Mouse (Mus musculus) adipose tissue, adult 10 weeks (tissue): Measurements from ENCODE around the gene Rex1bd. TPM values are rescaled to one million over a fixed set of nuclear protein-coding genes. Genes with fewer than 3 reads are reported as not detected.

Experiments
- polyA plus RNA-seq: library from polyadenylated mRNA; stranded (reverse); fragments of 350-450 nt; fragmentation: Illumina TruSeq; extraction: RNeasy Lipid Tissue Mini Kit (QIAGEN cat#74804); gene quantifications from one replicate; pipeline ENCODE4 v1.2.3, GENCODE M21; 2014; ENCODE audit warnings: low read depth, low replicate concordance

Rex1bd gene
- 92.5 TPM for polyA plus RNA-seq

DNA sequence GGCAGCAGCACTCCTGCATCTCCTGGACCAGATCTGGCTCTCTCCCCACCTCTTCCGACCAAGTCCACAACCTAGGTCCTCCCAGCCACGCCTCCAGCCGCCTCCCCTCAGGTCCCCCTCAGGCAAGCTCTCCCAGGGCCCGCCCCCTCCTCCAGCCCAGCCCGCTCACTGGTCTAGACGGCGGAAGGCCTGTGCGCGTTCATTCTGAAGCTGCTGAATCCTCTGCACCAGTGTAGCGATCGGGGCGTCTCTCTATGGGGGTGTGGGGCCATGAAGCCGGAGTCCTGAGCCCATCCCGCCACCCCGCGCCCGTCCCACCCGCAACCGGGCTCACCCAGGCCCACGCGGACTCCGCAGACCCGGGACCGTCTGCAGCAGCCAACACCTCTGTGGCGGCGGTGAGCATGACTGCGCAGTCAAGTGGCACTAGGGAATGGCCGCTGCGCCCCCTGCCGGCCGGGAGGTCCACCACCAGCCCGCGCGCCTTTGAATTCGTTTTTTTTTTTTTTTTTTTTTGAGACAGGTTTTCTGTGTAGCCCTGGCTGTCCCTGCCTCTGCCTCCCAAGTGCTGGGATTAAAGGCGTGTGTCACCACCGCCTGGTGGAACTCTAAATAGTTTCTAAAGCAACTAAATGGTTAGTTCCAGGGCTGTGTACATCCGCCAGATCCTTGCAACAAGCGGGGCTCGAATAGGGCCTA, at the start of gene Rex1bd:
Gene Rex1bd, minus strand, starts transcription at position 425 of the 699 bp plus-strand sequence.

GRCm38 (mm10) chr8:70539077-70539813, 32.7 kb upstream of the Rex1bd start, which contains the start of gene Ell:
TSS of gene Ell (plus strand) at chr8:70539457.

GRCm38 (mm10) chr8:70527512-70528181, 21.1 kb upstream of the Rex1bd start, which contains the start of the genes Fkbp8 and Kxd1:
TSS of gene Fkbp8 (plus strand) at chr8:70527724.
TSS of gene Kxd1 (minus strand) at chr8:70527956.

GRCm38 (mm10) chr8:70510228-70510915, 3.8 kb upstream of the Rex1bd start, which contains the start of gene Uba52:
TSS of gene Uba52 (minus strand) at chr8:70510801.

DNA sequence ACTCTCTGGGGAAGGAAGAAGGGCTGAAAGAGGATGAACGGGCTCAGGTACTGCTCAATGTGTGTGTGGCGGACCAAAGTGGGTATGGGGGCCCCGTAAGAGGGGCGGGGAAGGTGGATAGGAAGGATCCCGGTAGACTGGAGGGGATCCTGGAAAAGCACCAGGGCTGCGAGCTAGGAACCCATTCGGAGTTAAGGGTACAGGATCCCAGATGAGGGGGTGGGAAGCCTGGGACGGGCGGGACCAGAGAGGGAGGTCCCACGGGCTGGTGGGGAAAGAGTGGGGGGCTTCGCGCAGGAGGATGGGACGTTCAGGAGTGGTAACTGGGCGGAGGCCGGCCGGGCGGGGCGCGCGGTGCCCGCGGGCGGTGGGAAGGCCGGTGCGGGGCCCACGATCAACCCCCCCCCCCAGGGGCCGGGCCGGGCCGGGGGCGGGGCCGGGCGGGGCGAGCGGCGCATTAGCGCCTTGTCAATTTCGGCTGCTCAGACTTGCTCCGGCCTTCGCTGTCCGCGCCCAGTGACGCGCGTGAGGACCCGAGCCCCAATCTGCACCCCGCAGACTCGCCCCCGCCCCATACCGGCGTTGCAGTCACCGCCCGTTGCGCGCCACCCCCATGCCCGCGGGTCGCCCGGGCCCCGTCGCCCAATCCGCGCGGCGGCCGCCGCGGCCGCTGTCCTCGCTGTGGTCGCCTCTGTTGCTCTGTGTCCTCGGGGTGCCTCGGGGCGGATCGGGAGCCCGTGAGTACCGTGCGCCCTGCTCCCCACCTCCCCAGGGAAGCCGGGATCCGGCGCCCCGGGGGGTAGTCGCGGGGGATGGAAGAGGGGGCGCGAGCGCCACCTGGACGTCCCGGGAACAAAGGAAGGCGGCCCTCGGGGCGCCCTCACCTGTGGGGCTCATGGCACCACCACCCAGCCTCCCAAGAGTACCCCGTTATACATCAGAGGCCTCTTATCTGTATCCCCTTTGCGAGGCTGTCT, 13.6 kb downstream of the Rex1bd start, which contains the start of gene Crlf1:
Gene Crlf1, plus strand, starts transcription at position 495 of the 977 bp plus-strand sequence.

DNA sequence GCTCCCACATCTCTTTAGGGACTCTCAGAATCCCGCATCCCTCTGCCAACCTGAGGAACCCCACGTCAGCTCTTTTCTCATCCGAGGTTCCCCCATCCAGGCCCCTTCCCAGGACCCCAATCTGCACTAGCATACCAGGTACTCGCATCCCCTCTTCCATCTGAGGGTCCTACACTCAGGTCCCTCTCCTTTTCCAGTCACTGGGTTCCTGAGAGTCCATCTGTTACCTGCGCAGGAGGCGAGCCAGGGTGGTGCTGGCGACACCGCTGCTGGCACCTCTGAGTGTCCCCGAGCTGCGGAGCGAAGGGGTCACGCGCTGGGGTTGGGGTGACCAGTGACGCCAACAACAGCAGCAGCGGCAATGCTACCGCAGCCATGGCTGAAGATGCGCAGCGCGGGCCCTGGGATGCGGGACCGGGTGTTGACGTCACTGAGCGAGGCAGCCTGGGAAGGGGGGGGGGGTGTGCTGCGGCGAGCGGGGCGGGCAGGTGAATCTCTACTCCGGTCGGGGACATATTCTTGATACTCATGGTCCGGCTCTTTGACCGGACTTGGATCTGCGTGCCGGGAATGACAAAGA, 19.5 kb downstream of the Rex1bd start, which contains the start of gene Tmem59l:
Gene Tmem59l, minus strand, starts transcription at position 418 of the 580 bp plus-strand sequence.

GRCm38 (mm10) chr8:70476333-70477268, 30.0 kb downstream of the Rex1bd start, which contains the start of gene Klhl26:
TSS of gene Klhl26 (minus strand) at chr8:70476968.

Other genes starting within 250 kb of the Rex1bd start
- 43.4 TPM for gene Homer3, start 223.9 kb downstream of the Rex1bd start, polyA plus RNA-seq
- 40.2 TPM for gene Ddx49, start 204.3 kb downstream of the Rex1bd start, polyA plus RNA-seq
- gene Cope, start 204.2 kb downstream of the Rex1bd start, polyA plus RNA-seq = 186 TPM
- 0.63 TPM for gene Cers1, start 191.0 kb downstream of the Rex1bd start, polyA plus RNA-seq
- gene Gdf1, start 176.9 kb downstream of the Rex1bd start, polyA plus RNA-seq = 0.31 TPM
- 31.4 TPM for gene Upf1, start 153.5 kb downstream of the Rex1bd start, polyA plus RNA-seq
- 6.3 TPM for gene Comp, start 133.2 kb downstream of the Rex1bd start, polyA plus RNA-seq
- gene Crtc1, start 67.2 kb downstream of the Rex1bd start, polyA plus RNA-seq = 15.7 TPM
- gene Klhl26, start 29.8 kb downstream of the Rex1bd start, polyA plus RNA-seq = 20.7 TPM
- 0.74 TPM for gene Tmem59l, start 19.4 kb downstream of the Rex1bd start, polyA plus RNA-seq
- gene Crlf1, start 13.6 kb downstream of the Rex1bd start, polyA plus RNA-seq = 2.1 TPM
- 1,821 TPM for gene Uba52, start 4.0 kb upstream of the Rex1bd start, polyA plus RNA-seq
- gene Fkbp8, start 21.0 kb upstream of the Rex1bd start, polyA plus RNA-seq = 255 TPM
- gene Kxd1, start 21.2 kb upstream of the Rex1bd start, polyA plus RNA-seq = 67.9 TPM
- 20.8 TPM for gene Ell, start 32.7 kb upstream of the Rex1bd start, polyA plus RNA-seq
- gene Isyna1, start 87.6 kb upstream of the Rex1bd start, polyA plus RNA-seq = 351 TPM
- gene Ssbp4, start 102.1 kb upstream of the Rex1bd start, polyA plus RNA-seq = 112 TPM
- 5.1 TPM for gene Lrrc25, start 109.4 kb upstream of the Rex1bd start, polyA plus RNA-seq
- 1.2 TPM for gene Gdf15, start 125.7 kb upstream of the Rex1bd start, polyA plus RNA-seq
- gene Pgpep1, start 153.6 kb upstream of the Rex1bd start, polyA plus RNA-seq = 54.4 TPM
- gene Lsm4, start 166.5 kb upstream of the Rex1bd start, polyA plus RNA-seq = 67.6 TPM
- gene Jund, start 192.2 kb upstream of the Rex1bd start, polyA plus RNA-seq = 72.1 TPM
- gene Iqcn, start 196.7 kb upstream of the Rex1bd start, polyA plus RNA-seq = 4.9 TPM
- gene Gm3336, start 211.8 kb upstream of the Rex1bd start, polyA plus RNA-seq = not detected
- 5.3 TPM for gene Pde4c, start 217.0 kb upstream of the Rex1bd start, polyA plus RNA-seq
- 27.6 TPM for gene Rab3a, start 247.9 kb upstream of the Rex1bd start, polyA plus RNA-seq